Mouse (Mus musculus) forebrain, embryonic 11.5 days (tissue): ENCODE data around the gene Plgrkt. TPM values are rescaled to one million over a fixed set of nuclear protein-coding genes. Genes with fewer than 3 reads are reported as not detected.

Source experiments
- ATAC-seq: fragments of 200-750 bp; cut with Nextera tagmentation; replicated peaks from 2 replicates; pipeline ENCODE4 v1.8.0; 2017; ENCODE audit warnings: moderate TSS enrichment; ENCODE audit not compliant: low FRiP score
- DNase-seq: peaks from one replicate; pipeline ENCODE4 v3.0.0-alpha.2; 2017; ENCODE audit warnings: low spot score
- H3K27ac ChIP-seq: fragments of 300-500 bp; sonication (generic); 2 replicates; pipeline ENCODE4 v1.5.1; 2014; ENCODE audit warnings: low read depth, low read length
- H3K27me3 ChIP-seq: fragments of 300-500 bp; sonication (generic); 2 replicates; pipeline ENCODE4 v1.6.1; 2014; ENCODE audit warnings: mild to moderate bottlenecking, low read length, mixed read lengths; ENCODE audit not compliant: control insufficient read depth, insufficient read depth
- H3K36me3 ChIP-seq: fragments of 300-500 bp; sonication (generic); 2 replicates; pipeline ENCODE4 v1.6.1; 2014; ENCODE audit warnings: mild to moderate bottlenecking, low read length, moderate library complexity, mixed read lengths; ENCODE audit not compliant: control insufficient read depth, insufficient read depth
- H3K4me1 ChIP-seq: fragments of 300-500 bp; sonication (generic); replicated peaks from 2 replicates; pipeline ENCODE4 v1.6.1; 2014; ENCODE audit warnings: low read length, mixed read lengths; ENCODE audit not compliant: control insufficient read depth, insufficient read depth
- H3K4me2 ChIP-seq: fragments of 300-500 bp; sonication (generic); 2 replicates; pipeline ENCODE4 v1.6.1; 2014; ENCODE audit warnings: low read depth, mild to moderate bottlenecking, low read length, moderate library complexity, mixed read lengths; ENCODE audit not compliant: severe bottlenecking
- H3K4me3 ChIP-seq: fragments of 300-500 bp; sonication (generic); 2 replicates; pipeline ENCODE4 v1.5.1; 2014; ENCODE audit warnings: low read depth, low read length
- H3K9ac ChIP-seq: fragments of 300-500 bp; sonication (generic); 2 replicates; pipeline ENCODE4 v1.6.1; 2014; ENCODE audit warnings: low read length
- H3K9me3 ChIP-seq: fragments of 300-500 bp; sonication (generic); 2 replicates; pipeline ENCODE4 v1.6.1; 2016; ENCODE audit warnings: low read length, mixed read lengths; ENCODE audit not compliant: control insufficient read depth
- WGBS: fragments of 180-500 bp; shearing (Covaris S2); extraction: QIAGEN DNeasy Blood & Tissue Kit; methylation state at CpG from one replicate; pipeline ENCODE4 v1.1.7; 2014; 5-methylcytosine and 5-hydroxymethylcytosine counted together
- polyA plus RNA-seq: library from polyadenylated mRNA; unstranded; fragments of >200 nt; fragmentation: Nextera tagmentation; extraction: Ambion mirVana; gene quantifications from 2 replicates; pipeline ENCODE4 v1.2.1, GENCODE M21; 2014

Gene Plgrkt
- polyA plus RNA-seq, 1 experiment from 2014 or later: 55.7 TPM

DNA sequence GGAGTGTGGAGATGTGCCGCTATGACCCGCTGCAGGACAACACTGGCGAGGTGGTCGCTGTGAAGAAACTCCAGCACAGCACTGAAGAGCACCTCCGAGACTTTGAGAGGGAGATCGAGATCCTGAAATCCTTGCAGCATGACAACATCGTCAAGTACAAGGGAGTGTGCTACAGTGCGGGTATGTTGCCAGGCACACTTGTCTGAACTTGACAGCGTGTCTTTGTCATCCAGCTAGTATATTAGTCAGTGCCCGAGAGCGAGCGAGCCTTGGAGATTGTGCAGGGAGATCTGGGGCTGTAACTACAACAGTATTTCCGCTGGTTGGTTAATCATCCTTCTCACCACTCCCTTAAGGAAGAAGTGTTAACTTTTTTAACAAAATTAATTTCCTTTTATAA lies 66.3 kb downstream of the Plgrkt start:
- DNase-seq (no peak), ATAC-seq (no peak)
- Histone ChIP-seq H3K4me2 (no peak overlapping the region), H3K9ac (no peak overlapping the region), H3K4me3 (no peak overlapping the region), H3K27ac (no peak overlapping the region), H3K9me3 (no peaks in the 10 kb centered on the region), H3K27me3 (no peaks in the 10 kb centered on the region), H3K36me3 (no peaks in the 10 kb centered on the region; the same call in 1 of the 2 replicates), H3K4me1 (no peaks in the 10 kb centered on the region)
- 91% methylated on average over 13 of the region's 13 CpGs for WGBS

Other genes starting within 250 kb of the Plgrkt start
- 13.2 and 14.6 TPM in 2 replicates for gene Jak2, start 115.6 kb downstream of the Plgrkt start, polyA plus RNA-seq
- gene Insl6, start 42.0 kb downstream of the Plgrkt start, polyA plus RNA-seq: 6.7 and 7.2 TPM in 2 replicates
- 0.79 and 0.99 TPM in 2 replicates for gene Rln1, start 32.7 kb downstream of the Plgrkt start, polyA plus RNA-seq
- gene Cd274, start 65 bp upstream of the Plgrkt start, polyA plus RNA-seq: 0.23 and 0.61 TPM in 2 replicates
- not detected in 2 replicates for gene Pdcd1lg2, start 43.5 kb upstream of the Plgrkt start, polyA plus RNA-seq
- 11.8 and 13.5 TPM in 2 replicates for gene Ric1, start 154.9 kb upstream of the Plgrkt start, polyA plus RNA-seq